Mouse (Mus musculus): Measurements from ENCODE around the gene Cd209f. TPM values are rescaled to one million over a fixed set of nuclear protein-coding genes. Genes with fewer than 3 reads are reported as not detected.
"Not testable (repeated sequence)": the region's sequence is repeated elsewhere in the genome, so short reads cannot be mapped to it uniquely, and the experiment has no call there.

Gene Cd209f
- under 1 TPM in 1 of 2 experiments, not detected in 1; 0.44 TPM for total RNA-seq (2021)

GRCm38 (mm10) chr8:4105735-4106134 lies at the start of gene Cd209f:
Gene Cd209f (minus strand): TSS chr8:4105835.
- not testable (repeated sequence) for DNase-seq (ENCODE audit: extremely low spot score in 1 of 2, low spot score in 1 of 2)

- no peak for DNase-seq (ENCODE audit: extremely low spot score in 1 of 2, low spot score in 1 of 2)
Observed at GRCm38 (mm10) chr8:4154878-4155277, 49.2 kb upstream of the Cd209f start.

GRCm38 (mm10) chr8:4147272-4147671 lies 41.6 kb upstream of the Cd209f start:
- no peak for DNase-seq (ENCODE audit: extremely low spot score in 1 of 2, low spot score in 1 of 2)

- DNase-seq (ENCODE audit: extremely low spot score in 1 of 2, low spot score in 1 of 2) = no peak
Observed at GRCm38 (mm10) chr8:4141721-4142120, 36.1 kb upstream of the Cd209f start.

GRCm38 (mm10) chr8:4139660-4140646 lies 34.3 kb upstream of the Cd209f start:
- peak; percentile 60 to 89 for DNase-seq (ENCODE audit: extremely low spot score in 1 of 2, low spot score in 1 of 2)

GRCm38 (mm10) chr8:4133798-4134197 lies 28.2 kb upstream of the Cd209f start, which contains the start of gene Cd209g:
Gene Cd209g (plus strand): TSS chr8:4134098.
- DNase-seq (ENCODE audit: extremely low spot score in 1 of 2, low spot score in 1 of 2) = no peak

GRCm38 (mm10) chr8:4088514-4088913 lies 17.1 kb downstream of the Cd209f start:
- DNase-seq (ENCODE audit: extremely low spot score in 1 of 2, low spot score in 1 of 2) = not testable (repeated sequence)

GRCm38 (mm10) chr8:4087180-4087722 lies 18.4 kb downstream of the Cd209f start:
- peak in 1 of 2 experiments; percentile 4 for DNase-seq (ENCODE audit: extremely low spot score in 1 of 2, low spot score in 1 of 2)

Other genes with a start within 250 kb of the Cd209f start
- not detected for gene Cd209d, start 227.3 kb downstream of the Cd209f start, total RNA-seq (2021)
- under 1 TPM; 0.28 to 0.59 TPM for gene Cd209b, start 179.0 kb downstream of the Cd209f start, total RNA-seq (2021)
- under 1 TPM in 1 of 2 experiments, not detected in 1; 0.40 TPM for gene Cd209c, start 151.1 kb downstream of the Cd209f start, total RNA-seq (2021)
- not detected for gene Cd209g, start 28.3 kb upstream of the Cd209f start, total RNA-seq (2021)
- gene Evi5l, start 60.7 kb upstream of the Cd209f start, total RNA-seq (2021) = 100 to 1,000 TPM in 1 of 2 experiments, 10 to 100 TPM in 1; 98.2 to 110 TPM
- gene Prr36, start 111.6 kb upstream of the Cd209f start, total RNA-seq (2021) = 10 to 100 TPM; 39.0 to 54.3 TPM
- not detected for gene Lrrc8e, start 121.0 kb upstream of the Cd209f start, total RNA-seq (2021)
- 10 to 100 TPM; 90.6 to 96.3 TPM for gene Map2k7, start 132.9 kb upstream of the Cd209f start, total RNA-seq (2021)
- 1 to 10 TPM; 2.4 to 2.5 TPM for gene Gm49320, start 133.0 kb upstream of the Cd209f start, total RNA-seq (2021)
- 10 to 100 TPM in 1 of 2 experiments, 1 to 10 TPM in 1; 7.9 to 12.8 TPM for gene Tgfbr3l, start 142.4 kb upstream of the Cd209f start, total RNA-seq (2021)
- gene Snapc2, start 147.2 kb upstream of the Cd209f start, total RNA-seq (2021) = 10 to 100 TPM; 29.5 to 30.2 TPM
- 100 to 1,000 TPM; 560 to 594 TPM for gene Ctxn1, start 153.4 kb upstream of the Cd209f start, total RNA-seq (2021)
- 10 to 100 TPM; 55.6 to 77.1 TPM for gene Timm44, start 170.1 kb upstream of the Cd209f start, total RNA-seq (2021)
- 10 to 100 TPM; 20.6 to 25.9 TPM for gene Ccl25, start 219.4 kb upstream of the Cd209f start, total RNA-seq (2021)
- gene Elavl1, start 219.6 kb upstream of the Cd209f start, total RNA-seq (2021) = 10 to 100 TPM; 74.1 to 77.7 TPM

Measured in layer of hippocampus, postnatal 25 days (tissue).